Mouse (Mus musculus): ENCODE results near the gene Atp10a. TPM values are rescaled to one million over a fixed set of nuclear protein-coding genes. Genes with fewer than 3 reads are reported as not detected.

Gene Atp10a
- polyA plus RNA-seq, 1 experiment from 2014 or later = 3.3 TPM

DNA sequence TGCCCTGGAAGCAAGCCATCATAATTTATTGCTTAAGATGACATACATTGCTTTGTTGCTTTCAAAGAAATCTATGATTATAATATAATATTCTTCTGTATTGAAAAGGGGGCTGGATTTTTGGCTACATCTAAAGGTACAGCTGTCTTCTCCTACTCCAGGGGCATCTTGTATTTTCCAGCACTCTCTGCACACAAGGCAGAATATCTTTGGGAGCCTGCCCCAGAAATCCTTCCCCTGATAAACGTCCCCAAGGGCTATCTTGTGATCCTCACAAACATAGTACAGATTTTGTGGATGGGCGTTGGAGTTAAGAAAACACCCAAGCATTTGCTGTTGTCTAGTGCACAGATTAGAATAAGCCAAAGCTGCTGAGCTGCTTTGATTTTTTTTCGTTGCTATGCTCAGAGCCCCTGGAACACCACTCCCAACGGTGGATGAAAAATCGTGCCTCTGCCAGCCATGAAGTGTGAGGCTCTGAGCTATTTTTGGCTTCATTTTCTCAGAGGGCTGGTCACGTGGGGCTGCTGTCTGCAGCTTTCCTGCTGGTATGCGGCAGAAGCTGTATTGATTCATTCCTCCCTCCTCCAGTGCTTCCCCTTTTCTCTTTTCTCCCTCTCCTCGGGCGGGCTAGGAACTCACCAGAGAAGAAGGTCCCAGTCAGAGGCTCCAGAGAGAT is 187.9 kb downstream of the Atp10a start:
- Histone ChIP-seq H3K4me3 (ENCODE audit: low read depth, low read length) (no peak overlapping the region), H3K4me2 (peak overlapping the region; percentile 0; the same call in 1 of the 2 replicates), H3K36me3 (ENCODE audit: control insufficient read depth, insufficient read depth, low read length) (no peaks in the 10 kb centered on the region), H3K27me3 (replicated peaks; ENCODE audit: control insufficient read depth, insufficient read depth, low read length) (no peaks in the 10 kb centered on the region), H3K27ac (ENCODE audit: low read depth, low read length) (peak overlapping the region; percentile 4; the same call in 1 of the 2 replicates), H3K9me3 (ENCODE audit: control insufficient read depth, low read length) (no peaks in the 10 kb centered on the region), H3K9ac (ENCODE audit: low read depth, low read length) (no peak overlapping the region), H3K4me1 (replicated peaks; ENCODE audit: control insufficient read depth, insufficient read depth, low read length) (no peaks in the 10 kb centered on the region; the same call in none of the 2 replicates)
- DNase-seq (ENCODE audit: low spot score) = peak; percentile 42
- 2% methylated on average over 9 of the region's 9 CpGs for WGBS
- peak; percentile 74 for ATAC-seq (replicated peaks; ENCODE audit: low FRiP score)

DNA sequence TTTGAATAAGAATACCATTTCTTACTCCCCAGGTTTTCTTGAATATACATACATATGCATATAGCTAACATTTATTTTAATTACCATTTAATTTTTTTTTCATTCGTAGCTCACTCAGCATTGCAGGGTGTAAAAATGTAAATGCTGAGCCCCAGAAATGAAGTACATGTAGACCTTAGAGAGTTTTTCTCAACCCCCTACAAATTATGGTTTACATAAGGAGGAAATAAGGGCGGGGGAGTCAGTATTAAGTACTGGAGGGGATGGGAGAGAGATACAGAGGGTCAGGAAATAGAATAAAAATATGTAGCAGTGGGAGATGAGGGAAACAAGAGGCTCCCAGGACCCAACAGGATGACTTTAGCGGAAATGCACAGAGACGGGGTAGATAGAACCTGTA is 188.5 kb downstream of the Atp10a start:
- H3K9ac ChIP-seq (ENCODE audit: low read depth, low read length) = no peak overlapping the region
- 31% methylated on average over 4 of the region's 4 CpGs for WGBS
- no peaks in the 10 kb centered on the region for H3K36me3 ChIP-seq (ENCODE audit: control insufficient read depth, insufficient read depth, low read length)
- no peak overlapping the region for H3K4me3 ChIP-seq (ENCODE audit: low read depth, low read length)
- no peak for DNase-seq (ENCODE audit: low spot score)
- no peak for ATAC-seq (replicated peaks; ENCODE audit: low FRiP score)
- H3K27ac ChIP-seq (ENCODE audit: low read depth, low read length) = no peak overlapping the region
- H3K4me1 ChIP-seq (replicated peaks; ENCODE audit: control insufficient read depth, insufficient read depth, low read length) = no peaks in the 10 kb centered on the region; the same call in none of the 2 replicates
- H3K9me3 ChIP-seq (ENCODE audit: control insufficient read depth, low read length) = no peaks in the 10 kb centered on the region
- H3K27me3 ChIP-seq (replicated peaks; ENCODE audit: control insufficient read depth, insufficient read depth, low read length) = no peaks in the 10 kb centered on the region
- H3K4me2 ChIP-seq = peak overlapping the region; percentile 0; the same call in 1 of the 2 replicates

DNA sequence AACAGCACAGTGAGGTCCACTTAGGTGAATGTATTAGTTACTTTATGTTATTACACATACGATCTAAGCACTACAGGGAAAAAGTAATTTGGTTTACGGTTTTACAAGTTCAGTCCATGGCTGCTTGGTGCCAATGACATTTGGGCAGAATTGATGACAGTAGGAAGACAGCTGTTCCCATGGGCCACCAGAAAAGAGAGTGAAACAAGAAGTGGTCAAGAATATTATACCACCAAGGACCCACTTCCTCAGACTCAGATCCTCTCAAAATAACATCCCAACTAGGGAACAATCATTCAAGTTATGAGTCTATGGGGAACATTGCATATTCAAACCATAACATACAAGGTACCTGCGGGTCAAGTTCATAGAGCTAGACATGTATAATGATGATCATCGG is 203.0 kb downstream of the Atp10a start:
- H3K4me1 ChIP-seq (replicated peaks; ENCODE audit: control insufficient read depth, insufficient read depth, low read length) = no peaks in the 10 kb centered on the region
- H3K27ac ChIP-seq (ENCODE audit: low read depth, low read length) = no peak overlapping the region
- H3K27me3 ChIP-seq (replicated peaks; ENCODE audit: control insufficient read depth, insufficient read depth, low read length) = no peaks in the 10 kb centered on the region
- no peak overlapping the region for H3K4me2 ChIP-seq
- DNase-seq (ENCODE audit: low spot score) = no peak
- ATAC-seq (replicated peaks; ENCODE audit: low FRiP score) = no peak
- WGBS = 80% methylated on average over 4 of the region's 4 CpGs
- no peak overlapping the region for H3K4me3 ChIP-seq (ENCODE audit: low read depth, low read length)
- no peaks in the 10 kb centered on the region for H3K36me3 ChIP-seq (ENCODE audit: control insufficient read depth, insufficient read depth, low read length)
- no peak overlapping the region for H3K9ac ChIP-seq (ENCODE audit: low read depth, low read length)
- H3K9me3 ChIP-seq (ENCODE audit: control insufficient read depth, low read length) = no peaks in the 10 kb centered on the region

DNA sequence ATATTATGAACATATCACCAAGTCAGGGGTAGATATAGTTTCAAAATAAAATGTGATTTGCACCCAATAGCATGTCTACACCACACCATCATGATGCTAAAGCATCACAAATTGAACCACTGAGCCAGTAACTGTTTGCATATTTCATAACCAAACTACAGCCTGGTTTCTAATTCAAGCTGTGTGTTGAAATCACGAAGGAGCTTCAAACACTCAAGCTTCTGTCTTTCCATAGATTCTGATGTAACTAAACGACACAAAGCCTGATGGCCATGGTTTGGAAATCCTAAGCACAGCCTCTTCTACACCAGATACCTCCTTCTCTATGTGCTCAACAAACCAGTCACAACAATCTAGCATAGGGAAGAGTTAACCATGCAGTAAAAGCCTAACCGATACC is 207.2 kb downstream of the Atp10a start:
- H3K9ac ChIP-seq (ENCODE audit: low read depth, low read length) = no peak overlapping the region
- DNase-seq (ENCODE audit: low spot score) (no peak), ATAC-seq (replicated peaks; ENCODE audit: low FRiP score) (no peak)
- no peak overlapping the region for H3K4me3 ChIP-seq (ENCODE audit: low read depth, low read length)
- no peaks in the 10 kb centered on the region for H3K4me1 ChIP-seq (replicated peaks; ENCODE audit: control insufficient read depth, insufficient read depth, low read length)
- 86% methylated on average over 3 of the region's 3 CpGs for WGBS
- no peak overlapping the region for H3K4me2 ChIP-seq
- H3K9me3 ChIP-seq (ENCODE audit: control insufficient read depth, low read length) = no peaks in the 10 kb centered on the region
- H3K36me3 ChIP-seq (ENCODE audit: control insufficient read depth, insufficient read depth, low read length) = no peaks in the 10 kb centered on the region
- no peak overlapping the region for H3K27ac ChIP-seq (ENCODE audit: low read depth, low read length)
- H3K27me3 ChIP-seq (replicated peaks; ENCODE audit: control insufficient read depth, insufficient read depth, low read length) = no peaks in the 10 kb centered on the region

DNA sequence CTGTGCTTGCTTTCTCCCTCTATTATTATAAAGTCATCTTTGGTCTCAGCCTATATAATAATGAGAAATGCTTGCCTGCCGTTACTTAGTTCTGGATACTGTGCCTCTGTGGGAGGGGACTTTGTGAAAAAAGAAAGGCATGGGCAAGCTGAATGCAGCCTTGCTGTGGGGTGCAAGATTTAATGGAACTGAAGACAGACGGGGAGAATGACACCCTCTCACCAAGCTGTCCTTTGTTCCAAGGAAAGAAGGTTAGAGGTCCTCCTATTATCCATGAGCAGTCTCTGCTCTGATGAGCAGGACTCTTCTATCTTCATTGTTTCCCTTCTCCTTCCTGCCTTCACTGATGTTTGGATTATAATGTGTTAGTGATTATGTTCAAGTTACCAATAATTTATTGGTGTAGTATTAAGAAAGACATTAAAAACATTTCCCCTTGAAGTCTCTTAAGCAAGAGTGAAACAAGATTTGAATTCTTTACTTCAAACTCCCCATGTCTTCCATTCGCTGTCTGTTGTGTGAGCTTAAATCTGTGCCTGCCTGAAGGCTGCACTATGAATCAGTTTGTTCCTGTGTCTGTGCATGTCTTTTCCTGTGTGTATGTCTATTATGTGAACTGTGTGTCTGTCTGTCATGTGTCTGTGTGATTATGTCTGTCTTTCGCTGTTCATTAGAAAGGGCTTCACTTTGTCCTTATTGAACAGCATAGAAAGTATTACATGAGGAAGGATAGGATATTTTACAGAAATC is 211.1 kb downstream of the Atp10a start:
- Histone ChIP-seq H3K4me2 (no peak overlapping the region), H3K4me3 (ENCODE audit: low read depth, low read length) (no peak overlapping the region), H3K36me3 (ENCODE audit: control insufficient read depth, insufficient read depth, low read length) (no peaks in the 10 kb centered on the region), H3K27me3 (replicated peaks; ENCODE audit: control insufficient read depth, insufficient read depth, low read length) (no peaks in the 10 kb centered on the region), H3K4me1 (replicated peaks; ENCODE audit: control insufficient read depth, insufficient read depth, low read length) (no peaks in the 10 kb centered on the region), H3K9me3 (ENCODE audit: control insufficient read depth, low read length) (no peaks in the 10 kb centered on the region), H3K9ac (ENCODE audit: low read depth, low read length) (no peak overlapping the region), H3K27ac (ENCODE audit: low read depth, low read length) (no peak overlapping the region)
- WGBS = 67% methylated on average over 4 of the region's 4 CpGs
- ATAC-seq (replicated peaks; ENCODE audit: low FRiP score) (no peak), DNase-seq (ENCODE audit: low spot score) (no peak)

DNA sequence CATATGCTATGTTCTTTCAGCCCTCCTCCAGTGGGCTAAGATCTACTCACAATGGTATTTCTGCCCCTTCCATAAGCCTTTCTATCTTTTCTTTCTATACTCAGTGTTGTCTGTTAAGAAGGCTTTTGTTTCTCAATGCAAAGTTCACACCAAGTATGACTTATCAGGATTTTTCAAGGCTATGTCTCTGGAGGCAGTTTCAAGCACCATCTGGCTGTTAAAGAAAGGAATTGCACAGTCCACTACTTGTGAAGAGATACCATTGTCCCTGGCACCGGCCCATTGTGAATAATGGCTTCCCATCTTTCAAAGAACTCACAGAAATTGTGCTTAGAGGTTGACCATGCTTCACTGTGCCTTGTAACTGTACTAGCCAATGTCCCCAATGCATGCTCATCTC is 214.7 kb downstream of the Atp10a start:
- H3K4me3 ChIP-seq (ENCODE audit: low read depth, low read length) = no peak overlapping the region
- no peaks in the 10 kb centered on the region for H3K36me3 ChIP-seq (ENCODE audit: control insufficient read depth, insufficient read depth, low read length)
- DNase-seq (ENCODE audit: low spot score) (no peak), ATAC-seq (replicated peaks; ENCODE audit: low FRiP score) (no peak)
- H3K27ac ChIP-seq (ENCODE audit: low read depth, low read length) = no peak overlapping the region
- H3K4me1 ChIP-seq (replicated peaks; ENCODE audit: control insufficient read depth, insufficient read depth, low read length) = no peaks in the 10 kb centered on the region
- no peaks in the 10 kb centered on the region for H3K9me3 ChIP-seq (ENCODE audit: control insufficient read depth, low read length)
- no peaks in the 10 kb centered on the region for H3K27me3 ChIP-seq (replicated peaks; ENCODE audit: control insufficient read depth, insufficient read depth, low read length)
- 69% methylated on average over 1 of the region's 1 CpGs for WGBS
- no peak overlapping the region for H3K9ac ChIP-seq (ENCODE audit: low read depth, low read length)
- H3K4me2 ChIP-seq = no peak overlapping the region

DNA sequence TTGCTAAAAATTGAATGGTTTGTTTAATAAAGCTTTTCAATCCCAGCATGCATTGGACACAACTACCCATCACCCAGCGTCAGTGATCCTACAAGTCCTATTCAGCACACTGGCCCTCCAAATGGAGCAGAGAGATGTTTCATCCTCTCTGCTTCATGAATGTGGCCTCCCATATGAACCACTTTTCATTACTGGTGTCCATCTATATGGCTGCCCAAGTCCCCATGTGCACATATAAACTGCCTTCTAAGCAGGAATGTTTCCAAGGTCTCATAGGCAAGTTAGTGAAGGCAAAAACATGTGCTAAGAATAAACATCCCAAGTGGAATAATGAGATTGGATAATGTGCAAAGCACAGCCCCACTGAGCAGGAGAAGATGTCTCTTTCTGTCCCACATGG is 217.7 kb downstream of the Atp10a start:
- Histone ChIP-seq H3K4me3 (ENCODE audit: low read depth, low read length) (no peak overlapping the region), H3K4me1 (replicated peaks; ENCODE audit: control insufficient read depth, insufficient read depth, low read length) (no peaks in the 10 kb centered on the region), H3K9me3 (ENCODE audit: control insufficient read depth, low read length) (no peaks in the 10 kb centered on the region), H3K27ac (ENCODE audit: low read depth, low read length) (no peak overlapping the region), H3K4me2 (no peak overlapping the region), H3K27me3 (replicated peaks; ENCODE audit: control insufficient read depth, insufficient read depth, low read length) (no peaks in the 10 kb centered on the region), H3K36me3 (ENCODE audit: control insufficient read depth, insufficient read depth, low read length) (no peaks in the 10 kb centered on the region), H3K9ac (ENCODE audit: low read depth, low read length) (no peak overlapping the region)
- DNase-seq (ENCODE audit: low spot score) (no peak), ATAC-seq (replicated peaks; ENCODE audit: low FRiP score) (no peak)
- 83% methylated on average over 1 of the region's 1 CpGs for WGBS
